ENCODE assay signal across 9 mouse cellular contexts in genomic region chr7:110821653-110822052, GRCm38 (mm10). TPM values are rescaled to one million over a fixed set of nuclear protein-coding genes. Genes with fewer than 3 reads are reported as not detected.
A peak's percentile ranks its signal among the peaks of the same experiment; 100 is the strongest.
DNase-seq lines count a peak whose midpoint lies in the region; ATAC-seq lines count a peak whose summit lies in the region.
"Had no signal": no experiment of that assay in that cellular context is flagged by ENCODE, and none has a peak within 500 bp of the region (broad histone marks: within the 10 kb centered on the region; RNA-seq: fewer than 3 reads in every experiment).

No protein-coding gene starts in this region.

- H3K4me3 ChIP-seq in hindbrain, embryonic 16.5 days (ENCODE audit: low read length) = no peak overlapping the region
- H3K4me3 ChIP-seq in hindbrain, embryonic 12.5 days = no peak overlapping the region

- intact Hi-C loops in heart, postnatal 14 days (cut with DNase I) = loop anchor here (2.0 kb wide), 1 partner anchor 107 kb away; no protein-coding TSS in a partner anchor

- H3K4me1 ChIP-seq in hindbrain, embryonic 16.5 days (ENCODE audit: control insufficient read depth, insufficient read depth, low read depth, low read length) = no peaks in the 10 kb centered on the region
- no peaks in the 10 kb centered on the region for H3K4me1 ChIP-seq in hindbrain, embryonic 12.5 days

- peak; percentile 78 for ATAC-seq in hindbrain, embryonic 16.5 days
- no peak for ATAC-seq in hindbrain, embryonic 12.5 days (ENCODE audit: low FRiP score)

- H3K27me3 ChIP-seq in hindbrain, embryonic 16.5 days (replicated peaks; ENCODE audit: control insufficient read depth, insufficient read depth, low read length) = no peaks in the 10 kb centered on the region
- H3K27me3 ChIP-seq in hindbrain, embryonic 12.5 days = no peaks in the 10 kb centered on the region

- no peak overlapping the region for H3K27ac ChIP-seq in hindbrain, embryonic 16.5 days (ENCODE audit: low read depth, low read length)
- no peak overlapping the region for H3K27ac ChIP-seq in hindbrain, embryonic 12.5 days

- 47% methylated on average over 3 of the region's 3 CpGs for WGBS in hindbrain, embryonic 16.5 days
- 52% methylated on average over 3 of the region's 3 CpGs for WGBS in hindbrain, embryonic 12.5 days

- peak; percentile 52 for DNase-seq in Muller cell, postnatal 12 days (ENCODE audit: inconsistent ontology term)
- DNase-seq in cerebellum, adult 8-10 months = peak; percentile 46
- DNase-seq in heart, postnatal 14 days = peak; percentile 68 to 69
- peak; percentile 68 for DNase-seq in right cerebral cortex, postnatal 14 days
- DNase-seq in embryo, embryonic 11 days = no peak
- DNase-seq in testis, postnatal 10 days (ENCODE audit: low spot score) = no peak

- H3K9ac ChIP-seq in hindbrain, embryonic 16.5 days (ENCODE audit: low read depth, low read length) = no peak overlapping the region
- no peak overlapping the region for H3K9ac ChIP-seq in hindbrain, embryonic 12.5 days

- H3K36me3 ChIP-seq in hindbrain, embryonic 16.5 days (ENCODE audit: control insufficient read depth, insufficient read depth, low read length) = peaks cover 12% of the 10 kb centered on the region
- peaks cover 19% of the 10 kb centered on the region; the same call in 1 of the 2 replicates for H3K36me3 ChIP-seq in hindbrain, embryonic 12.5 days

- H3K4me2 ChIP-seq in hindbrain, embryonic 16.5 days (ENCODE audit: low read length) = no peak overlapping the region
- no peak overlapping the region for H3K4me2 ChIP-seq in hindbrain, embryonic 12.5 days (replicated peaks)

- no peaks in the 10 kb centered on the region for H3K9me3 ChIP-seq in hindbrain, embryonic 16.5 days (ENCODE audit: control insufficient read depth, low read length)
- H3K9me3 ChIP-seq in hindbrain, embryonic 12.5 days (replicated peaks) = no peaks in the 10 kb centered on the region
- H3K9me3 ChIP-seq: G1E had no signal

RNA-seq across cellular contexts. Expression of gene Rnf141, which starts 22.6 kb away (rescaled TPM):
- polyA plus RNA-seq in hindbrain, embryonic 16.5 days (2015; fragmentation: Nextera tagmentation; extraction: Ambion mirVana) = 39.6 and 48.9 TPM in 2 replicates
- 25.7 and 27.7 TPM in 2 replicates for polyA plus RNA-seq in hindbrain, embryonic 12.5 days (2016; fragmentation: Nextera tagmentation; extraction: Ambion mirVana)
- total RNA-seq in heart, postnatal 14 days (2021) = 10 to 100 TPM; 36.8 to 44.0 TPM

RNA-seq across cellular contexts. Expression of gene Lyve1, which starts 41.4 kb away (rescaled TPM):
- 5.6 and 6.6 TPM in 2 replicates for polyA plus RNA-seq in hindbrain, embryonic 16.5 days (2015; fragmentation: Nextera tagmentation; extraction: Ambion mirVana)
- polyA plus RNA-seq in hindbrain, embryonic 12.5 days (2016; fragmentation: Nextera tagmentation; extraction: Ambion mirVana) = 4.7 and 5.3 TPM in 2 replicates
- 10 to 100 TPM; 21.5 to 22.8 TPM for total RNA-seq in heart, postnatal 14 days (2021)
- polyA plus RNA-seq: G1E had no signal

RNA-seq across cellular contexts. Expression of gene Ampd3, which starts 53.6 kb away (rescaled TPM):
- 14.3 and 14.9 TPM in 2 replicates for polyA plus RNA-seq in hindbrain, embryonic 16.5 days (2015; fragmentation: Nextera tagmentation; extraction: Ambion mirVana)
- 4.0 TPM in 2 replicates for polyA plus RNA-seq in hindbrain, embryonic 12.5 days (2016; fragmentation: Nextera tagmentation; extraction: Ambion mirVana)
- 10 to 100 TPM; 41.2 to 41.7 TPM for total RNA-seq in heart, postnatal 14 days (2021)

Comparison
In these comparisons a context has a peak if more than half of its experiments do, and no peak if none do; other contexts are left out.
1. DNase-seq: peak in Muller cell, postnatal 12 days (single experiment), cerebellum, adult 8-10 months (single experiment), heart, postnatal 14 days (2 of 2) and right cerebral cortex, postnatal 14 days (single experiment); none in embryo, embryonic 11 days (single experiment) and testis, postnatal 10 days (single experiment).